Mouse (Mus musculus): ENCODE measurements at regions not wholly inside any gene's neighbourhood (a gene's known extent, or its start where the extent isn't known, plus 50 kb on each side); places are given as distances from the start of the nearest gene placed in this dataset.

- DNase-seq: no peak
These were observed 729.7 kb downstream of the Galc start for GRCm38 (mm10) chr12:97529556-97529955.

DNA sequence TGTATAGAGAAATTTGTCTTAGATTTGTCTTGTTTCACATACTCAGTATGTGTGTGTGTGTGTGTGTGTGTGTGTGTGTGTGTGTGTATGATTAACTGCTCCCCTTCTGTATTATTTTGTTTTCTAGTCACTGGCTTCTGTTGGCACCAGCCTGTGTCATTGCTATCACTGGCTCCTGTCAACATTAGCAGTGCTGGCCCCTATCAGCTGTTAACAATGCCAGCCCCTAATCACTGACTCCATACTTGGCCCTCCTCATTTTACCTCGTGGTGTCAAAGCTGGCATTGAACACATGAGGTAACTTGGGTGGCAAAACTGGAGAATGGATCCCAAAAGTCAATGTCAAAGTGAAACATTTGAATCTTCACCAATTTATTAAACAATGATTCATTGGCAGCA is 733.3 kb downstream of the Galc start:
- no peak for DNase-seq

DNA sequence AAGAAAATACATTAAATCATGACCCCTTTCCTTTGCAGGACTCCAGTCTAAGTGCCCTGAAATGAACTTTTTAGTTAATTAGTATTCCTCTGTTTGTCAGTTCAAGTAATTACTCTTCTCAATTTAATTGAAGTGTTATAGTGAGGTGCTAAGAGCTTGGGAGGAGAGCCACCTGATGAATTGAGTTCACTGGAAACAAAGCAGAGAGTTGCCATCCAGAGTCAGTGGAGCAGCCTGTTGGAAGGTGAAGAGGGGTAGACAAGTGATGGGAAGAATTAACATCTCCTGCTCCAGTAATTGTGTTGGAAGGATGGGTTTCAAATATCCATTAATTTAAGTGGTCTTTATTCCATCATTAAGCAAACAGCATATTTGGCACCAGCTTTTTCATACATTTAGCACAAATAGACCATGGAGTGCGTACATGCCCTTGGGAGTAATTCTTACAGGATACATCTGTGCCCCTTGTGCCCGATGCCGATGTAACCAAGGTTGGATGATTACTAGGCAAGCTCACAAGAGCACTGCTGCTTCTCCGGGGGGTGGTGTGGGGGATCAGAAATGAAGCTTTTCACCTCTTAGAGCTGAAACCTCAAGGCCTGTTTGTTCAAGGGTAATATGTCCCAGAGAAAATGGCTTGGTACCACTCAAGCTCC is 739.3 kb downstream of the Galc start:
- DNase-seq: no peak

DNA sequence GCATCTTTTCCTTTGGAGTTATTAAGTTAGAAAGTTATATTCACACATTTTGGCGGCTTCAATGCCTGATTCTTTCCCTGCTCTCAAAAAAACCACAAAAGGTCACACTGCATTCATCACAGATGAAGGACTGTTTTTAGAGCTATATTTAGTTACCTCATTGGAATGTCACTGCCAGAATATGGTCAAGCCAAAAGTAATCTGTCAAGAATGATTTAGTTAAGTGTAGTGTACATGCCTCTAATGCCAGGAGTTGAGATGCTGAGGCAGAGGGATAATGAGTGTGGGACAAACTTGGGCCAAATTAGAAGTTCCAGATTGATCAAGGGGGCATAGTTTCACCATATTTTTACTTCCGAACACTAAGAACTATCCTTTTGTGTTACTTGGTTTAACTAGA is 741.7 kb downstream of the Galc start:
- no peak for DNase-seq

DNA sequence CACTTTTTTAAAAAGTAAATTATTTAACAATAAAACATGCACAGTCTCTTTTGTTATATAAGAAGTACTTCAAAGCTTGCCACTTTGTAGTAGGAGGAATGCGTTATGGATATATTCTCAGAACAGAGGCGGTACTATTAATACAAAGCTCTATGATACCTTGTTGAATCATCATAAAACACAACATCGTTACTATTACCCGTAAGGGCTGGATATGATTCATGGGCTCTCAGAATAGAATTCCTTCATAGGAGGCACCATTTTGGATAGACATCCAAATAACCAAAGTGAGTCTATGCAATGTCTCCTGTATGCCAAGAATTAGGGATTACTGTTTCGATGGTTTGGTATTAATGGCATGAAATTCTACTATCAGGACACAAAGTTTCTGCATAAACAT is 743.5 kb downstream of the Galc start:
- DNase-seq: no peak

- no peak for DNase-seq
These were observed 747.4 kb downstream of the Galc start for GRCm38 (mm10) chr12:97511866-97512265.

GRCm38 (mm10) chr12:97501441-97501840 is 757.8 kb downstream of the Galc start:
- no peak for DNase-seq

GRCm38 (mm10) chr12:97483559-97483958 is 775.7 kb downstream of the Galc start:
- no peak for DNase-seq

DNA sequence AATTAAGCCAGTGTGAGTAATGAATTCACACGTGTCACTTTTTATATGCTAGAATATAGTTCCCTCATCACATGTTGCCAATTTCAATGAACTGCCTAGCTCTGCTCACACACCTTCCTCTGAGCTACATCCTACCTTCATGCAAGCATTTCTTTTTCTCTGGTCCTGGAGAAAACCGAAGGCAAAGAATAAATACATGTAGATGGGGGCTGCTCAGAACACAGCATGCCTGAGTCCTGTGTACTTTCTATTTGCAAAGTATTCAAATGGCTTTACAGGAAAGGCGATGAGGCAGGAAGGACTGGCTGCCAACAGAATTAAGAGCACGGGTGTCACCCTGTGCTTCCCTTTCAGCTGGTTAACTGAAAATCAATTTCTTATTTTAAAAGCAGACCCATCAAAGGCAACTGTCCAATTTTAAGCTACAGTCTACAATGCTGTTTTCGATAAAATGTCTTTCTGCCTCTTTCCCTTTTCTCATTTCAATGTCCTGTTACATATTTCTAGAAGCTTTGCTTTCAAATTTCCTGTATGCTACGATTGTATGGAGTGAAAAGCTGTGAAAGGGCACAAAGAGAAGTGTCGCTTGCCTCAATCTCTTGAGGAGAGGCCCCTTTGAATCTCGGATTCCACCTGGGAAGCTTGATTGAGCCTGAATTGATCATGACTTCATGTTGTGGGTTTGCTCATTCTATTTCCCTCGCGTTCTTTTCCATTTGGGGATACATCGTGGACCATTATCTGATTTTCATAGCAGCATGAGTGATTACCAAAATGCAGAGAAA is 782.6 kb downstream of the Galc start:
- DNase-seq: no peak

DNA sequence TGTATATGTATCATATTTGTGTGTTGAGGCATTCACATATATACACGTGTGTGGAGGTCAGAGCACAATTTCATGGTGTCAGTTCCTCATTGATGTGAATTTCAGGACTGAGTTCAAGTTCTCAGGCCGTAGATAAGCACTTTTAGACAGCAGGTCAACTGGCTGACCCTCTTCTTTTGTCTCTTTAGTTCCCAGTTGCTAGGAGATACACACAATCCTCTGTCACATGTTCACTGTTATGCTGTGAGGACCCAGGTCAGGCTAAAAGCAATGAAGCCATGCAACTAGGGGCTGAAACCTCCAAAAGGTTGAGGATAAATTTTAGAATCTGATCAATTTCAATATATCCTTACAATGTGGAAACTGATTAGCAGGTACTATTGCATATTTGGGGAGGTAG is 783.5 kb downstream of the Galc start:
- DNase-seq: no peak

- DNase-seq: no peak
These were observed 790.1 kb downstream of the Galc start for GRCm38 (mm10) chr12:97469183-97469582.

- no peak for DNase-seq
These were observed 823.1 kb downstream of the Galc start for GRCm38 (mm10) chr12:97436141-97436540.

DNA sequence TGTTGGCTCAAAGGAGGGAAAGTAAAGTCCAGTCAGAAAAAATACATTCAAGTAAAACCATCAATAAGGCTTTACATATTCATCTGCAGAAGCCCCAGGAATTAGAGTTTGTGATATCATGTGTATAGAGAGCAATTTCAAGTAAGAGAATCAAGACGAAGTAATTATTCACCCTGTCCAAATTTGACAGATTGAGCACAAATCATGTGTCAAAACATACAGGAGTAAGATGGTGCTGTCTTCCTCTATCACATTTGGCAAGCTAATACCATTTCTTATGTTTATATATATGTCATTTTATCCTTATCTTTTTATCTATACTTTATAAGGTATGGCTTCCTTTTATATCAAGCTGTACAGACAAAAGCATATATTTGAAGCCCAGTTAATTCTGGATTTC is 825.2 kb downstream of the Galc start:
- no peak for DNase-seq

- DNase-seq: no peak
These were observed 826.6 kb downstream of the Galc start for GRCm38 (mm10) chr12:97432704-97433103.

GRCm38 (mm10) chr12:97428252-97428651 is 831.0 kb downstream of the Galc start:
- no peak for DNase-seq

DNA sequence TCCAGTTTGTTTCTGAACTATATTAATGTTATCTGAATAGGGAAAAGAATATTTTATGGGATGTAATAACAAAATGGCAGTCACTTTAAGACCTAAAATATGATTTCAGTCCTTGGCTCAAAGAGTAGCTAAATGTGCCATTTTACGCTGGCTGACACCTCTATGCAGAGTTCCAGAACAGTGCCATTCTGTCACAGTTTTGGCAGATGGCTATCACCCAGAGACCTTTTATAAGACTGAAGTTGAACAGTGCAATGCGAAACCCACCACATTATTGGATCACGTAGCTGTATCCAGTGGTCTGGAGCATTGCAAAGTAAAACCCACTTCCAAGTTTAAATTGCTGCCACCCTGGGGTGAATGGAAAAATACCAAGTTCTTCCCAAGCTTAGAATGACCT is 834.5 kb downstream of the Galc start:
- DNase-seq: no peak

GRCm38 (mm10) chr12:97403440-97403839 is 855.8 kb downstream of the Galc start:
- DNase-seq: no peak

GRCm38 (mm10) chr12:97402412-97403396 is 856.6 kb downstream of the Galc start:
- no peak for DNase-seq

DNA sequence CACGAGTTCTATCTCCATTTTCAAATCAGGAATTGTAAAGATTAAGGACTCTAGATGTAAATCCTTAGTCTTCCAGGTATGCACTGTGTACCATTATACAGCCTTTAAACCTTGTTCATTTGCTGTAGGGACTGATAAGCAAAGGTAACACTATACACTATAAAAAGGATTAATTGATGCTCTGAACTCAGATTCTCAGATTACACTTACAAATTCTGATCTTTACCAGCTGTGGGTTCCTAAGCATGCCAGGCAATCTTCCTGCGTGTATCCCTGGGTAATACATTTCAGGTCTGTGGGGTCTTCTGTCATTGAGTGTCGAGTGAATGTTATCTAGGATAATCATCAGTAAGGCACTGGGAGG is 860.7 kb downstream of the Galc start:
- no peak for DNase-seq

DNA sequence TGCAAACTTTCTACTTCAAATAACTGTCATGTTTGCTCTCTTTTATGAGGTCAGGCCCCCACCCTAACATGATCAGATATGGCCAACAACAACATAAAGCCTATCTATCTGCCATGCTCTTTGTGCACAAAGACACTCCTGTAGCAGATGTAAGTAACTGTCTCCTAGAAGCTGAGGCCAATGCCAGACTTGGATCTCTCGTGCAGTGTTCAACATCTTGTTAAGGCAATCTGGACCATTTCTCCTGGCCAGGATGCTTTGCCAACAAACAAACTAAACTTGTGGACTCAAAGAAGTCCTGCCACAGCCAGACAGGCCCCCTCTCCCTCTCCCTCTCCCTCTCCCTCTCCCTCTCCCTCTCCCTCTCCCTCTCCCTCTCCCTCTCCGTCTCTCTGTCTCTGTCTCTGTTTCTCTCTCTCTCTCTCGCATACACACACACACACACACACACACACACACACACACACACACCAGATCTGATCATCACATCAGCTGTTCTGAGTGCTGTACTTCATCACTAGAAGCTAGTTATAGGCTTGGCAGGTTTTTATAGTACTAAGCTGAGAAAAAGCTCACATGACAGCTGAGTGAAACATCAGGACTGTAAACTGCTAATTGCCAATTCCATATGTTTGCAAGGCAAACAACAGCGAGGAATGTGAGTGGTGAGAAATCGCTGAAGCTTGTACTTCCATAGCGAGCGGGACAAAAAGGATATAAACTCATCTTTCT is 861.2 kb downstream of the Galc start:
- DNase-seq: no peak

GRCm38 (mm10) chr12:97361804-97362203 is 897.5 kb downstream of the Galc start:
- no peak for DNase-seq

- DNase-seq: no peak
These were observed 898.6 kb downstream of the Galc start for GRCm38 (mm10) chr12:97360656-97361055.

DNA sequence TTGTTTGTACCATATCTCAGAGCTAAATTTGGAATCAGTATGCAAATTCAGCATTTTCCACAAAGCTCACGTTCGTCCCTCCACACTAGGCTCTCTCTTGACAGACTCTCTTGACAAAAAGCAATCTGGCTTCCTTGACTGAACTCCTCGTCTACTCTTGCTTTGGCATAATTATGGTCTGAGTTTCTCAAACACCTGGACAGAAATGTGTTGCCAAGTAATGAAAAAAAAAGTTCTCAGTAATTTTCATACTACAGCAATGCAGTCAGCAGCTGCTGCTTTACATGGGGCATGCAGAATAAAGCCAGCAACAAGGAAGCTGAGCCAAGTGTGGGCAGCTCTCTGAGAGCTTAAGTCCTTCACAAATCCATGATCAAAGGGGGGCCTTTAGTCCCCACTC is 932.7 kb downstream of the Galc start:
- DNase-seq: no peak

Measured in kidney, postnatal 4 days (tissue).